Mouse (Mus musculus): Measurements from ENCODE around the gene Klhdc3.

The Klhdc3 gene

GRCm38 (mm10) chr17:46651755-46652547 is 28.8 kb downstream of the Klhdc3 start:
- peak; percentile 95 for DNase-seq

GRCm38 (mm10) chr17:46651292-46651691 is 29.4 kb downstream of the Klhdc3 start:
- peak; percentile 94 for DNase-seq

GRCm38 (mm10) chr17:46650232-46651031 is 30.3 kb downstream of the Klhdc3 start, which contains the start of gene Cul7:
Gene Cul7 (plus strand): TSS chr17:46650337.
- DNase-seq, result peak; percentile 100

- no peak for DNase-seq
Measured at GRCm38 (mm10) chr17:46649811-46650210, 30.9 kb downstream of the Klhdc3 start.

- DNase-seq, result no peak
Measured at GRCm38 (mm10) chr17:46648436-46648835, 32.3 kb downstream of the Klhdc3 start.

GRCm38 (mm10) chr17:46647279-46647678 is 33.4 kb downstream of the Klhdc3 start:
- DNase-seq, result peak; percentile 90

GRCm38 (mm10) chr17:46646322-46646662 is 34.4 kb downstream of the Klhdc3 start:
- DNase-seq, result no peak

GRCm38 (mm10) chr17:46645561-46646321 is 35.0 kb downstream of the Klhdc3 start, which contains the start of the genes Klc4 and Mrpl2:
Gene Klc4 (minus strand): TSS chr17:46646022.
Gene Mrpl2 (plus strand): TSS chr17:46646229.
- DNase-seq, result peak; percentile 100

GRCm38 (mm10) chr17:46644916-46645475 is 35.7 kb downstream of the Klhdc3 start:
- DNase-seq, result peak; percentile 96

- peak; percentile 90 for DNase-seq
Measured at GRCm38 (mm10) chr17:46644152-46644805, 36.4 kb downstream of the Klhdc3 start.

GRCm38 (mm10) chr17:46642060-46642459 is 38.7 kb downstream of the Klhdc3 start:
- peak; percentile 85 for DNase-seq

GRCm38 (mm10) chr17:46639929-46640328 is 40.8 kb downstream of the Klhdc3 start:
- DNase-seq, result peak; percentile 91

GRCm38 (mm10) chr17:46636831-46637523 is 43.7 kb downstream of the Klhdc3 start:
- DNase-seq, result peak; percentile 96

GRCm38 (mm10) chr17:46629685-46630441 is 50.9 kb downstream of the Klhdc3 start:
- DNase-seq, result peak; percentile 97

- peak; percentile 96 for DNase-seq
Measured at GRCm38 (mm10) chr17:46628791-46629684, 51.7 kb downstream of the Klhdc3 start, which contains the start of gene Ptk7. Gene Ptk7 (minus strand): TSS chr17:46629504.

- DNase-seq, result no peak
Measured at GRCm38 (mm10) chr17:46628471-46628790, 52.3 kb downstream of the Klhdc3 start.

- peak; percentile 84 for DNase-seq
Measured at GRCm38 (mm10) chr17:46627409-46627808, 53.3 kb downstream of the Klhdc3 start.

- DNase-seq, result peak; percentile 93
Measured at GRCm38 (mm10) chr17:46624598-46624997, 56.1 kb downstream of the Klhdc3 start.

Data from heart, adult 11 months (tissue).